Mouse (Mus musculus) olfactory bulb, adult 2 months (tissue): Measurements from ENCODE around the gene Psmd8.

Source experiments
- CTCF ChIP-seq: fragments of 200-500 bp; IDR thresholded peaks from 2 replicates; pipeline ENCODE4 v1.5.1; 2012; ENCODE audit warnings: low read depth, mild to moderate bottlenecking, low read length, moderate library complexity; ENCODE audit not compliant: insufficient read depth
- POLR2A ChIP-seq: fragments of 200-500 bp; IDR thresholded peaks from 2 replicates; pipeline ENCODE4 v1.6.1; 2012; ENCODE audit warnings: mild to moderate bottlenecking, low read depth, low read length, moderate library complexity; ENCODE audit not compliant: insufficient read depth

- no peak for TF ChIP-seq POLR2A
- no peak for TF ChIP-seq CTCF
These were observed 31.8 kb upstream of the Psmd8 start for GRCm38 (mm10) chr7:29212199-29212765.
